Mouse (Mus musculus) gastrocnemius, adult 18-20 months (tissue): Measurements from ENCODE around the gene Tmem44. TPM values are rescaled to one million over a fixed set of nuclear protein-coding genes. Genes with fewer than 3 reads are reported as not detected.

ENCODE experiments used
- DNase-seq: peaks from one replicate; pipeline ENCODE4 v3.0.0; 2021; ENCODE audit warnings: low spot score
- total RNA-seq, 2 experiments: library from RNA; stranded (reverse); gene quantifications; 2 replicates each; pipeline ENCODE4 v1.2.3; 2021

Tmem44 gene
- total RNA-seq, 2 experiments from 2014 or later: 1.3 to 1.9 TPM

DNA sequence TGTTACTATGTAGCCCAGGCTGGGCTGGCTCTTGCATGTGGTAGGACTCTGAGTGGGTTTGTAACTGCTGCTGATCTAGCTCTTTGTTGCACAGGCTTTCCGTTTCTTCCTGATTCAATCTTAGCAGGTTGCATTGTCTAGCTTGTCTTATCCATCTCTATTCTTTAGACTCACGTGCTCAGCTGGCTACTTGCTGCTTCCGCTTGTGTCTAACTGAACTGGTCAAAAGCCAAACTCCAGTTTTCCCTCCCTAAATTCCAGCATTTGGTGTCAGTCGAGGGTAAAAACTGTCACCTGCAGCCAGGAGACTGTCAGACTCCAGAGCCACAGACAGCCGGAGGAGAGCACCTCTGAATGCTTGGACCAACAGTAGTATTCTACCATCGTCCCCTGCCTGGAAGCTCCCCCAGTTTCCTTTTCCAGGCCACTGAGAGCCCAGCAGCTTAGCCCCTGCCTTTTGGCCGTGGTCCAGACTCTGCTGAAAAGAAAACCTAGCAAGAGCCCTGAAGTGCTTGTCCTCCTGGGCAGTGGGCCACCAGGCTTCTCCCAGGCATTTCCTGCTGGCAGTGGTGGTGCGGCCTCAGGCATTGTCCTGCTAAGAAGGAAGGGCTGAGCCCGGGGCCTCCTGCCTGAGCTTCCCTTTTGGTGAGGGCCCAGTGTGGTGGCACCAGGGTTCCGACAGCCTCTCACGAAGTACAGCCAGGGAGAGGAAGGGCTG is 2.1 kb upstream of the Tmem44 start:
- DNase-seq: peak; percentile 52

DNA sequence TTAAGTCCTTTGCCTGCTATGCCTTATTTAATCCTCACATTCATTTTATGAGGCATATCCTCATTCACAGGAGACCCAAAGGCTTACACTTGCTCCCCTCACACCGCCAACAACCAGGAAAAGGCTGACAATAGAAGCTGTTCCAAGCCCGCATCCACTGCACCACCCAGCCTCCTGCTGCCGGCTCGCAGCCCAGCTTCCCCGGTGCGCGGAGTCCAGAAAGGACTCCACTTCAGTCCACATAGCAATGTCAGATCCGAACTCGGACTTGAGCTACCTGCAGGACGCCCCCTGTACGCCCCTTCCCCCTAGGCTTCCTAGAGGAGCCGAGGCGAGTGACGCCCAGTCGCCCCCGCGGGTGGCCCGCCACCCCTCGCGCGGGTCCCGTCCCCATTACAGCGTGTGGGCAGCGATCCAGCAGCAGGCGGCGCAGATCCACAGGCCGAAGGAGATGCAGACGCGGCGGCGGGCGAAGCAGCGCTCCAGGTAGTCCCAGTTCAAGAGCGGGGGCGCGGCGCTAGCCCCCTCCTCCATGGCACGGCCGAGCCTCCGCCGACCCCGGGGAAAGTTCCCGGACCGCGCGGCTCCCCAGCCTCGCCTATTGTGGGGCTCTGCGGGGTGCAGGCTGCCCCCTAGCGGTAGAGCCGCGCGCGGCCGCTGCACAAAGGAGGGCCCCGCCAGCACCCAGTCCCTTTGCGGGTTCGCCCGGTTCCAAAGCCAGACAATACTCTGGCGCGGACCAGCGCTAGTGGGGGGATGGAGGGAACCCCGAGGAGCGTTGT is 485 bp downstream of the Tmem44 start:
- peak; percentile 61 for DNase-seq

DNA sequence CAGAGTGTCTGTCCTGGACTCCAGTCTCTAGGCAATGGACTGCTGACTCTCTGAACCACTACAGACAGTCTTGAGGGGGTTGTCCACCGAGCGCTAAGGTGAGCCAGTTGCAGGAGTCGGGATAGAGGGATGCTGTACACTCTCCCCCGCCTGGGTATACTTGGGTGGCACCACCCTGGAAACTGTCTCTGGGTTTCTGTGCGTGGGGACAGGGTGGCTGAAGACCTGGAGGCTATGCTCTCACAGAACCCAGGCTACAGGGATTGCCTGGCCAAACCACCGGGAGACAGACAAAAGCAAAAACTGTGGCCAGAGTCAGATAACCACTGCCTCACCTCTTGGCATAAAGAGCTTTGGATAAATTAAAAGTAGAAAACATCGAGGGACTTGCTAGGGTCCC is 1.1 kb downstream of the Tmem44 start:
- no peak for DNase-seq

DNA sequence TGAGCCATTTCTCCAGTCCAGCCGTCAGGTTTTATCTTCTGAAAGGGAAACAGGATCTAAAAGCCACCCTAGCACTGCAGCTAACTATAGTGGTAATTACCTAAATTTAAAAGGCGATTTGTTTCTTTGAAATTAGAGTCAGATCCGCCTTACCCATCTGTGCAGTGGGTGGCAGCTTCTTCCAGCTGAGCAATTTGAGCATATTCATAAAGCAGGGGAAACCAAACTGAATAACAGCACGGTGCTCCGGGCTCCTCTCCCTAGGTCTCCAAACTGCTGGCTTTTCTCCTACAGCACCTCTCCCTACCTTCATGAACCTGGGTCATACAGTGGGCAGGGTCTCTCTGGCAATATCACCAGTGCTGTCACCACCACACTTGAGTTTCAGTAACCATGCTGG is 2.4 kb downstream of the Tmem44 start:
- DNase-seq: no peak

DNA sequence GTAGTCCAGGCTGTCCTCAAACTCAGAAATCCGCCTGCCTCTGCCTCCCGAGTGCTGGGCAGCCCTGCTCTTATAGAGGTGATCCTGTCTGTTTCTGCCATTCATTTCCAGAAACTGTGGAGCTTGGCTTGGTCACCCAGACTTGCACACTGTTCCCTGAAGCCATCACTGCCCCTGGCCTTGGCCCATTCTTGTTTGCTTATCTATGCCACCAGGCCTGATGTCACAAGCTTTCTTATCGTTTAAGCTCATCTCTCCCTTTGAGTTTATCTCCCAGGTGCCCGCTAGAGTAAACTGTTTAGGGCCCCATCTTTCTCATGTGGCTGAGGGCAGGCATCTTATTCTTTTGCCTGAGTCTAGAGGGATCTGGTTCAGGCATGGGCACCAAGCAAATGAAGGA is 5.9 kb downstream of the Tmem44 start:
- DNase-seq: no peak

DNA sequence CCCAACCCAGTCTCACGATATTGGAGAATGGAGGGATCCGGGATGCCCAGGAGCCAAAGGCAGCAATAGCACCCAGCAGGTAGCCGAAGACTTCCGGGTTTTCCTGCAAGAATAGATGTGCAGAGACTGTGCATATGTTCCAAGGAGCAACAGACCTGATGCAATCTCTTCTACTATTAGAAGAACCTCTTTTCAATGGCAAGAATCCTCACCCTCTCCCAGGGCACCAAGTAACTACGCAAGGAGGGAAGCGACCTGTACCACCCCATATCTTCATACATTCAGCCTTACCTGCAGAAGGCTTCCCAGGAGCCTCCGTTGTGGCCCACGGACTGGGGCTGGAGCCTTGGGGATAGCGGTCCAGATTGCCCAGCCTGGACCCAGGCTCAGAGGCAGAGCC is 7.3 kb downstream of the Tmem44 start:
- DNase-seq: no peak

DNA sequence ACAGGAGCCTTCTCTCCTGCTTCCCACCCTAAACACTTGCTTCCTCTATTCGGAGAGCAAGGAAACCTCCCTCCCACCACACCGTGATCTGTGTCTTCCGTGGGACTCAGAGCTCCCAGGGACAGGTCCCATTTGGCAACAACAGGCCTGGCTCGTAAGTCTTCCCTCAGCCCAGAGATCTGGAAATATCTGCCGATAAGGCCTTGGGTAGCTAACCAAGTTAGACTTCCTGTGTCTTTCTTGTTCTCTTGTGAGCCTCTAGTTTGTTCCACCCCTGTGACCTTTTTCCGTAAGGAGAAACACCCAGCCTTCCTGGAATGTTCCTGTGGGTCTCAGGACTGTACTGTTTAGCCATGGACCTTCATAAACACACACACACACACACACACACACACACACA is 7.8 kb downstream of the Tmem44 start:
- no peak for DNase-seq

DNA sequence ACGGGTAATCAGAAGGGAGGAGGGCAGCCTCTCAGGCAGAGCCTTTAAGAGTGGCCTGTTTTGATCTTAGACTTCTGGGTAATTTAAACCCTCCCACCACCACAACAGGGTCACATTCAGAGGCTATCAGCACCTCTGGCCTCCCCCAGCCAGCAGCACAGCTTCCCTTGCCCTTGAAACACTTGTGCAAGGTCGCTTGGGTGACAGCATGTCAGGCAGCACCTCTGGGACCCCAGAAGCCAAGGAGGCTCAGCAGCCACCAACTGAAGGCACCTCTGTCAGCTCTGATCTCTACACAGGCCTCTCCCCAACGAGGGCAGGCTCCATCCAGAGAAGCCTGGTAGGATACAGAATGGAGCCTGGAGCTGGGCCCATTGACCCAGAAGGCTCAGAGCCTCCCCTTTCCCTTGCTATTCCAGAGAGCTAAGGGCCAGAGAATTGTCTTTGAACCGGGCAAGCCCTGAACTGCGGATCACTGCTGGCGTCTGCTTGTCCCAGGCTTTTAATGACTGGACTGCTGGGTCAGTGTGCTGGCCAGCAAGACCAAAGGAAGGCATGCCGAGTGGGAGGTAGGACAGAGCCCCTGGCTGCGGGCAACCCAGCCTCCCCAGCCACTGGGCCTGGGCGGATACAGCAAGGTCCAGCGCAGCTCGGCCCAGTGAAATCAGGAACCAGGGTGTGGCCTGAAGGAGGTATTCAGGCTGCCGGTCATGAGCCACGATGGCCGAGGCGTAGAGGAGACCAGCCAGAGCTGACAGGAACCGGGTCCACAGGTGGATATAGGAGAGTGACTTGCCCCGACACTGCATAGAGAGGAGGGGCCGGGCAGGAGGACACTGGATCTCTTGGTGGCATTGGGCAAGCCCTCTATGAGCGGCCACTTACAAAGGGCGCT is 10.3 kb downstream of the Tmem44 start:
- DNase-seq: no peak

DNA sequence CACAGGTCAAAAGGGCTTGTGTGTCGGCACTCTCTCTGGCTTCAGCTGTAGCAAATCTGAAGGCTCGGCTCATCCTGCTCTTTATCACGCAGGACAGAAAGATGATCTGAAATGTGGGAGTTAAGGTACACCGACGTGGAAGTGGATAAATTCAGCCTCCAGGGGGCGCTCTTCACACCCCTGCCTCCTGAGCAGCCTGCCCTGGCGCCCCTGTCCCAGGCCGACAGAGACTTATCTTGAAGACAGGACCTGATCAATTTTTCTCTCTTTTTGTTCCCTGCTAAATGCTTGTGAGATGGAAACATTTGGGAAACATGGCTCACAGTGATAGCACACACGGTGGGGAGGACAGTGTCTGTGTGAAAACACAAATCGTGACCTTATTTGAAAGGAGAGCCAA is 11.2 kb downstream of the Tmem44 start:
- peak; percentile 34 for DNase-seq

DNA sequence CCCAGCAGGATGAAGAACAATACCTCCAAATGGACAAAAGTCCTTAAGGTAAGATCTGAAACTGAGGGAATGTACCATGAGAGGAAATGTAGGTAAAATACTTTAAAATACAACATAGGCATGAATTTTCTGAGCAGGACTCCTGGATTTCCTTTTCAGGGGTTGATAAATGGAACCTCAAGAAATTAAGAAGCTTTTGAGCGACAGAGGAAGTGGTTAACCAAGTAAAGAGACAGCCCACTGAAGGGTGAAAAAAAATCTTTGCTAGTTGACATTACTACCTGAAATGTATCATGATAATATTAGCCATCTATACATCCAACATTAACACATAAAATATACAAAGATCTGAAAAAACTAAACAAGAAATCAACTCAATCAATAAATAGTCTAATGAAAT is 15.6 kb downstream of the Tmem44 start:
- DNase-seq: no peak

DNA sequence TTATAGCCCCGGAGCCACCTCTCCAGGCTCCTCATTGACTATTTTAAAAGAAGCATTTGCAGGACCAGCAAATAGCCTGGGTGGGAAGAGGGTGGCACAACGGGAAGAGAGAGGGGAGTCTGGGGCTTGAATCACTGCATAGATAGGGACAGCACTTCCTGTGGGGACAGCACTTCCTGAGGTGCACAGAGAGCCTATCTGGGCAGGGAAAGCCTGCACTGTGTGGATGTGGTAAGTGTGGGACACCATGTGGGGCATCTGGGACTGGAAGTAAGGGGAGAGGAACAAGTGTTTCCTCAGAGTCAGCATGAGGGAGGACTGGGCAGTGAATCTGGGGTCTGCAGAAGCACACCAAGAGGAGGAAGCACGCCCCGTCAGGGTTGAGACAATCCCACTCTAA is 17.1 kb downstream of the Tmem44 start:
- no peak for DNase-seq

DNA sequence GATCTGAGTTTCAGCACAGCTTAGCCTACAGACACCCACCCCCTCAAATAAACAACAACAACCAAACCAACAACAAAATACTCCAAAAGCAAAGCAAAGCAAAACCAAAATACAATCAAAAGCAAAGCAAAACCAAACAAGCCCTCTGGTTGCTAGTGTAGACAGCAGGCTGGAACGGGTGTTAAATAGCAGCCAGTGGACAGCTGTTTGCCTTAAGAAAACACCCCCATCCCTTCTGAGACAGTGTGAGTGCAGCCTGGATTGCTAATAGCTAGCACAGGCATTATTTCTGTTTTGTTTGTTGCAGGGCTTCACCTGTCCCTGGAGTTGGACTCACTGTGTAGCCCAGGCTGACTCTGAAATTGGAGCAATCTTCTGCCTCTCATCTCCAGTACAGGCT is 17.7 kb downstream of the Tmem44 start:
- DNase-seq: no peak

DNA sequence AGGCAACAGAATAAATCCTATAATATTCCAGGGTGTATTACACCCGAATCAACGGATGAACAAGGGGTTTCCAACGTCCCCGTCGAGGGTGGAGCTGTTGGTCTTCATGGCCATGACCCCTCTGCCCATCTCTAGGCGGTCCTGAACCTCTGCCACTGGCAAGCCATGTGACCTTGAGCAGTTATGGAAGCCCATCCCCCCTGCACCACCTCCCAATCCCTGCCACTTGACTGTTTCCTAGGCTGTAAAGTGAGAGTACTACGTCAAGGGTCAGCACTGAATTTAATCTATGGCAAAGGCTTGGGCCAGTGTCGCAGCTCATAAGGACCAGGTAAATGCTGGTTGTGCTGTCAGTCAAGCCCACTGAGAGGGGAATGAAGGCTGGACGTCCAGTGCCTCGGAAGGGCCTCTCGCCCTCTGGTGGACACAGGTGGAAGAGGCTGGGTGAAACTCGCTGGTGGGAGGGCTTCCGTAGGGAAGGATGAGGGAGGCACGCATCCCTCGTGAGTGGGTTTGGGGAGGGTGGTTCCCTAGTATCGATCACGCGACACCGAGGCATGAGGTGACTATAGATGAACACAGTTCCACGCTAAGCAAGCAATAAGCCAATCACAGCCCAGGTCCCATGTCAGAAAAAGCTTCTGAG is 18.8 kb downstream of the Tmem44 start:
- peak; percentile 29 for DNase-seq

DNA sequence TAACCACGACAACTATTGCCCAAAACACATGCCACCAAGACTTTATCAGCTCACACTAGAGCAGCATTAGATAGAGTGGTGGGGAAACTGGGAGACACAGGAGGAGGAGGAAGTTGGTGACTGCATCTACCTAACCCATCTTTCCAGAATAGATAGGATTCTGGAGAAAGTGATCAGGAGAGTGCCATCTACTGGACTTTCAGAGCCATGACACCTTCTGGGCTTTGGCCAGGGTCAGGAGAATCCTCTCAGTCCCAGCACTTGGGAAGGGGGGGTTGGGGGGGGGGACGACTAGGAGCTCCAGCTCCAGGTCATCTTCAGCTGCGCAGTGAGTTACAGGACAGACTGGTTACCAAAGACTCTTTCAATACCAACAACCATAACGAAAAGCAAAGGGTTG is 19.8 kb downstream of the Tmem44 start:
- peak; percentile 44 for DNase-seq

DNA sequence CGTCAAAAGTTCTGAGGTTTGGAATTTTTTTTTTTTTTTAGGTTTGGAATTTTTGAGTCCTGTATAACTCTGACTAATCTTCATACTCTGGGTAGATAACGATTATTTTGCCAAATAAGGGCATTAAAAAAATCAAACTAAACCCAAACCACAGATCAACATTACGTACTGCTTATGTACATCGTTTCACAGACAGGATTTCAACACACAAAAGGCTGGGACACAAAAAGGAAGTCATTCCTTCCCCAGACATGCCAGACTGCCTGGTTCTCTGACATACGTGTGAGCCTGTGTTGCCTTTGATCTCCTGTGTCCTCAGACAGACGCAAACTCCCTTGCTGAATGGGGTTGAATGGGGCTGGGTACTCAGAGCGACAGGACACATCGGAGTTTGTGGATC is 22.3 kb downstream of the Tmem44 start:
- DNase-seq: no peak

DNA sequence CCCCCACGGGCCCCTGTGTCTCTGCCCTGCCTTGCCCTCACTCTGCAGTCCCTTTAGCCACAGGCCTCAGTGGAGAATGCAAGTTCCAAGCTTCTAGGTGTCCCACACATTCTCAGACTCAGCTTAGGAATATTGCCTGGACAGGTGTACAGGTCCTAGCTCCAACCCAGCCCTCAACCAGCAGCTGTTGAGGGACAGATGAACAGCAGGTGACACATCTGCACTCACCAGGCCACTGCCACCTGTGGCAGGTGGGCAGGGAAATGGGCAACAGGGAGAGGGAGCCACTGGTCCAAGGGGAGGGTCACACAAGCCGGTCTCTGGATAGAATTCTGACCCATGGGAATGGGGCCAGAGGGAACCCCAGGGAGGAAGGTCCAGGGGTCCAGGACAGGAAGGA is 22.8 kb downstream of the Tmem44 start:
- no peak for DNase-seq

DNA sequence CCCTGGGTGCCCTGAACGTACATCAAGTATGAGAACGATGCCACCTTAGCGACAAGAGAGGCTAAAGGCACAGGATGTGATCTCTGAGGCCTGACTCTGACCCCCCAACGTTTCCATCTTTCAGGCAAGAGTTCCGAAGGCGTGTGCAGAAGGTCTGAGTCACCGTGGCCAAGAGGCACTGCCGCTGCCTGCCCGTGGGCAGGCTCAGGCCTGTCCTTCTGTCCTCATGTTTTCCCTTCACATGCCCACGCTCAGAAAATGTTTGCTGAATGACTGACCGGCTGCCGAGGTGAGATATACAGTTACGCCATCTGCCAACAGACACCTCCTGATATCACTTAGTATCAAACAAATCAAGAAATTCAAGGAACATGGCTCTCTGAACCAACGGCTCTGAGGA is 24.9 kb downstream of the Tmem44 start:
- no peak for DNase-seq

DNA sequence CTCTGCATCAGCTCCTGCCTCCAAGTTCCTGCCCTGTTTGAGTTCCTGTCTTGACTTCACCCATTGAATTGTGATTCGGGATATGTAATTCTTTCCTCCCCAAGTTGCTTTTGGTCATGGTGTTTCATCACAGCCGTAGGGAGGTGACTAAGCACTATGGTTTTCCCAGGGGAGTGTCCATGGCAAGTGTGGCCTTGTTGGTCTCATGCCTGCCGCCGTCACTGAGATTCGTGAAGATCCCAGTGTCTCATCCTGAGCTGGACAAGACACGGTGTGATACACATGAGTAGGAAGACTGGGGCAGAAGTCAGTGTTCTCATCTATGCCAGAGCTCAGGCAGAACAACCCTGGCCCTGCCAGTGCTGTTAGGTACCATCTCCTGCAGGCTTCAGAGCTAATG is 26.2 kb downstream of the Tmem44 start:
- DNase-seq: no peak

DNA sequence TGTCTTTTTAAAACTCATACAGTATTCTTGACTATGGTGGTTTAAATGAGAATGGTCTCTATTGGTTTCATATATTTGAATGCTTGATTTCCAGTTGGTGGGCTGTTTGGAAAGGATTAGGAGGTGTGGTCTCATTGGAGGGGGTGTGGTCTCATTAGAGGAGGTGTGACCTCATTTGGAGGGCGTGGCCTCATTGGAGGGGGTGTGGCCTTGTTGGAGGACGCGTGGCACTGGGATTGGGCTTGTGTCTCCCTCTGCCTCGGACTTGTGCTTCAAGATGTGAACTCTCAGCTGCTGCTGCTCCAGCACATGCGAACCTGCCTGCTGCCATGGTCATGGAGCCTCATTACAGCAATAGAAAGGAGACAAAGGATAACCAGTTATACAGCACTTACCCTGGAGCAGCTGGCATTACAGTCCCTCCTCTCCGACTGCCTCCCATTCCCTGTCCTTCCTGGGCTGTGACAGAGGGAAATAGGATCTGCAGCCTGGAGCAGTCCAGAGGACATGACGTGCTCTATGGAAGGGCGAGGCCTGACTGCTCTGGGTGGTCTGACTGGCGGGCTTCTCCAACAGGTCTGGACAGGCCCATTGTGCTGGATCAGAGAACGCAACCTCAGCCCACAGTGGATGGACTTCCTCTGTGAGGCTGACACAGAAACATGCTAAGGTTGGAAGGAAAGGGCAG is 28.2 kb downstream of the Tmem44 start:
- no peak for DNase-seq

DNA sequence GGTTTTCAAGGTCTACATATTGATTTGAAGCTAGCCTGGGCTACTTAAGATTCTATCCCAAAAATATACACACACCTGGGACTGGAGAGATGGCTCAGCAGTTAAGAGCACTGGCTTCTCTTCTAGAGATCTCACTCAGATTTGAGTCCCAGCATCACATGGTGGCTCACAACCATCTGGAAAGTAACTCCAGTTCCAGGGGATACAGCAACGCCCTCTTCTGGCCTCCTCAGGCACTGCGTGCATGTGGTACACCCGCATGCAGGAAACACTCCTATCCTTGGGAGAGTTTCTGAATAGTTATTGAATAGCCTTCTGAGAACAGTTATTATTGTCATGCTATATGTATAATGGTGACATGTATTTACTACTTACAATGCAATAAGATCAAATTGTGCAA is 29.5 kb downstream of the Tmem44 start:
- no peak for DNase-seq

DNA sequence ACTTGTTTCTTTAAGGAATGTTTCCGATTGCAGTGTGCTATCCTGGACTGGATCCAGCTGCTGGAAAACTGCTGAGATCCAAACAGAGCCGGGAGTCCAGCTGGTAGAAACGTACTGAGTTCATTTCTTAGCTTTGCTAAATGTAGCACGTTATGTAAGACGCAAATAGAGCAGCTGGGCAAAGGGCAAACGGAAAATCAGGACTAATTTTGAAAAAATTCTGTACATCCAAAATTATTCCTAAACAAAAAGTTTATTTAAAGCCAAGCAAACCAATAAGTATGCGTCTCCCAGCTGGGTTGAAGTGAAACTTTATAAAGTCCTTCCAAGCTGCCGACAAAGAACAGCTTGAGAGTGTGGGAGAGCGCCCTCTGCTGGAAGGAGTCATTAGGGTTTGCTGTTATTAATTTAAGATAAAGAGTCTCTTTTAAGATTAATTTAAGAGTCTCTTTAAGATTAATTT is 30.2 kb downstream of the Tmem44 start:
- DNase-seq: peak; percentile 86
